Mouse (Mus musculus): ENCODE measurements around the gene Akap2.

- TF ChIP-seq POLR2AphosphoS5 (IDR thresholded peaks at IDR 0.05; ENCODE audit: insufficient replicate concordance, low read depth, low read length), result no peak
- TF ChIP-seq CTCF (IDR thresholded peaks at IDR 0.05; ENCODE audit: low read depth, low read length), result no peak
- no peak for TF ChIP-seq TAL1 (conservative IDR thresholded peaks at IDR 0.05; ENCODE audit: low read depth, low read length)
- TF ChIP-seq GATA1 (IDR thresholded peaks at IDR 0.05; ENCODE audit: borderline replicate concordance, low read length), result no peak
- TF ChIP-seq GATA2 (IDR thresholded peaks at IDR 0.05; ENCODE audit: borderline replicate concordance, low read depth, low read length), result no peak
Measured at GRCm38 (mm10) chr4:57719370-57719769, 1.9 kb downstream of the Akap2 start.
